Mouse (Mus musculus): ENCODE measurements around the gene Ipo7.
"Not testable (repeated sequence)": the region's sequence is repeated elsewhere in the genome, so short reads cannot be mapped to it uniquely, and the experiment has no call there.

Gene Ipo7

GRCm38 (mm10) chr7:110018117-110018630 is at the start of gene Ipo7:
TSS of gene Ipo7 (plus strand) at chr7:110018274.
- peak; percentile 90 for DNase-seq

GRCm38 (mm10) chr7:109968924-109969450 is 49.1 kb upstream of the Ipo7 start:
- peak; percentile 63 for DNase-seq

- no peak for DNase-seq
These were observed 48.5 kb upstream of the Ipo7 start for GRCm38 (mm10) chr7:109969542-109969941.

GRCm38 (mm10) chr7:109975966-109976715 is 41.9 kb upstream of the Ipo7 start:
- no peak for DNase-seq

- not testable (repeated sequence) for DNase-seq
These were observed 40.9 kb upstream of the Ipo7 start for GRCm38 (mm10) chr7:109977131-109977530.

- DNase-seq: not testable (repeated sequence)
These were observed 33.5 kb upstream of the Ipo7 start for GRCm38 (mm10) chr7:109984608-109985007.

- DNase-seq: no peak
These were observed 32.4 kb upstream of the Ipo7 start for GRCm38 (mm10) chr7:109985661-109986132.

GRCm38 (mm10) chr7:109986133-109986669 is 31.9 kb upstream of the Ipo7 start:
- peak; percentile 99 for DNase-seq

GRCm38 (mm10) chr7:109986775-109987174 is 31.3 kb upstream of the Ipo7 start, which contains the start of gene Tmem41b:
TSS of gene Tmem41b (minus strand) at chr7:109986929.
- DNase-seq: not testable (repeated sequence)

GRCm38 (mm10) chr7:109991286-109991685 is 26.8 kb upstream of the Ipo7 start:
- DNase-seq: no peak

GRCm38 (mm10) chr7:109993157-109993959 is 24.7 kb upstream of the Ipo7 start:
- DNase-seq: no peak

- no peak for DNase-seq
These were observed 19.7 kb upstream of the Ipo7 start for GRCm38 (mm10) chr7:109998388-109998787.

GRCm38 (mm10) chr7:110002092-110002491 is 16.0 kb upstream of the Ipo7 start:
- no peak for DNase-seq

GRCm38 (mm10) chr7:110002968-110003367 is 15.1 kb upstream of the Ipo7 start:
- peak; percentile 24 for DNase-seq

GRCm38 (mm10) chr7:110005976-110006375 is 12.1 kb upstream of the Ipo7 start:
- DNase-seq: no peak

GRCm38 (mm10) chr7:110006471-110007195 is 11.4 kb upstream of the Ipo7 start:
- no peak for DNase-seq

- no peak for DNase-seq
These were observed 9.6 kb upstream of the Ipo7 start for GRCm38 (mm10) chr7:110008513-110008912.

- no peak for DNase-seq
These were observed 9.0 kb upstream of the Ipo7 start for GRCm38 (mm10) chr7:110009084-110009483.

GRCm38 (mm10) chr7:110011417-110011816 is 6.7 kb upstream of the Ipo7 start:
- no peak for DNase-seq

GRCm38 (mm10) chr7:110014272-110014671 is 3.8 kb upstream of the Ipo7 start:
- no peak for DNase-seq

- DNase-seq: peak; percentile 46
These were observed 783 bp downstream of the Ipo7 start for GRCm38 (mm10) chr7:110018631-110019482.

Measured in right cerebral cortex, postnatal 14 days (tissue).